Mouse (Mus musculus): Measurements from ENCODE around the gene Dthd1.

Gene Dthd1

DNA sequence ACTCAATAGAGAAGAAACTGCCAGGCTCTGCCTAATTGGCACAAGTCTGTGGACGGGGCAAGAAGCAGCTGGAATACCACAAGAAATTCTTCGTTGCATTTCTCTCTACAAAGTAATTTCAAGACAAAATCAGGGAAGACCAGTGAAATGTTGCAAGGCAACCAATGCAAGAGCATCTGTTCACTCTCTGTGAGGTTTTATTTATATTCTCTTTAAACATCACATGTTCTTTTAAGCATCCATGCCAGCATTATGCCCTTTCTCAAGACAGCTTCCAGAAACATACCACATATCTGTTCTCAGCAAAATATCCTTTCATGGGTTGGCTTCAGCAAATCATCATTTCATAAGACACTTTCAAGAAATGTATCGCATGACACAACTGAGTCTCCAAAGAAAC, 50.7 kb downstream of the Dthd1 start:
- no peak for DNase-seq (ENCODE audit: low read depth)

DNA sequence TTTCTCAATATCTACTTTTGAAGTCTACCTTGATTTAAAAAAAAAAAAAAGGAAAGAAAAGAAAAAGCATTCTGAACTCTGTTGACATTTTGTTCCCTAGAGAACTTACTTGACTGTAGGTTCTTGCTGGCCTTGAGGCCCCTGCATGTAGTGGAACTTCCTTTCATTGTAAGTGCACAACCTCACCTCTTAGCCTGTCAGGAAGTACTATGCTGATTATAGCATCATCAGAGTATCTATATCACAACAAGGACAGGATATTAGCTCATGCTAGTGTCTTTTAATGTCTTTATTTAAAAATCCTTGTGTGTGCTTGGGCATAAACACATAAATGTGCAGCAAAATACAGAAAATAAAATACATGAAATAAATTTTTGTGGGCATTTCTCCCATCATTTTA, 53.4 kb downstream of the Dthd1 start:
- no peak for DNase-seq (ENCODE audit: low read depth)

DNA sequence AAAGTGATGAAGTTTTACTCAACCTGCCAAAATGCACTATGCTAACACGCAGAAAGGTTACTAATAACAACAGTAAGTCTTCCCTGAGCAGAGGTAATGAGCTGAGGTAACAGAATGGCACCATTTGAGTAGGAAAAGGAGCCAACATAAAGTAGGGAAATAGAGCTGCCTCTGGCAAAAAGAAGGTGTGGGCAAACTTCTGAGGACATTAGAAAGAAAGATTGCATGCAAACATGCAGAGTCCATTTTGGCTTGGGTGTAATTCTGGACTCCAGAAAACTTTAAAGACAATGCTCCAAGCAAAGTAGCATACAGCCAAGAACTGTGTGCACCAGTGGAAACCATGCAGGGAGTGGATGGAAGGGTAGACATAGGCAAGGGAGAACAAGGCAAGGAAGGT, 65.9 kb downstream of the Dthd1 start:
- DNase-seq (ENCODE audit: low read depth): no peak

DNA sequence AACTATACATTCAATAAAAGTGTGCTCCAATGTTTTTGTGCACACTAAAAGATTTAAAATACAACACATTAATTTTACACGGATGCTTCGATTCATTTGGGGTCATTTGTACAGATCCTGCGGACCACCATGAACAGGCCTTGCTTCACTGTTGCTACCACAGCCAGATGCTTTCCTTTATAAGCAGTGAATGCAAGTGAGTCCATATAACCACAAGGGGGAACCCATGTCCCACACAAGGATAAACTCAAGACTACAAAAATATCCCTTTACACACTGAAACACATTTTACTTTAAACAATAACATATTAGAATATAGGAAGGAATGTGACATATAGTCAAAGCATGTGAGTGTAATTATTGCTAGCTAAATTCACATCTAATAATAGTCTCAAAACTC, 81.7 kb downstream of the Dthd1 start:
- peak; percentile 56 for DNase-seq (ENCODE audit: low read depth)

DNA sequence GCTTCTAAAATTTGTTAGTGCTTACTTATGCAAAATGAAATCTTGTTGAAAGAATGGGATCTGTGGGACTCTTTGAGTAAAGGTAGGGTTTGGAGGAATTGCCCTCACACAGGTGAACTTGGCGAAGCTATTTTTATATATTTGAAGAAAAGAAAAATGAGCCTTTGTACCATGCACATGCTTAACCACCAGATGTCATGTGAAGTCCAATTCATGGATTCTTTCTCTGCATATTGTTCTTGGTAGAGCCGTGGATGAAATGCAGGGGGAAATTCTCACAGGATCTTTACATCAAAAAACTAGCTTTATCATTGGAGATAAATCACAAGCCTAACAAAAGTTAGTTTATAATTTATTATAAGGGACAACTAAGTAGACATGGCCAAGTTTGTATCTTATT, 93.3 kb downstream of the Dthd1 start:
- no peak for DNase-seq (ENCODE audit: low read depth)

DNA sequence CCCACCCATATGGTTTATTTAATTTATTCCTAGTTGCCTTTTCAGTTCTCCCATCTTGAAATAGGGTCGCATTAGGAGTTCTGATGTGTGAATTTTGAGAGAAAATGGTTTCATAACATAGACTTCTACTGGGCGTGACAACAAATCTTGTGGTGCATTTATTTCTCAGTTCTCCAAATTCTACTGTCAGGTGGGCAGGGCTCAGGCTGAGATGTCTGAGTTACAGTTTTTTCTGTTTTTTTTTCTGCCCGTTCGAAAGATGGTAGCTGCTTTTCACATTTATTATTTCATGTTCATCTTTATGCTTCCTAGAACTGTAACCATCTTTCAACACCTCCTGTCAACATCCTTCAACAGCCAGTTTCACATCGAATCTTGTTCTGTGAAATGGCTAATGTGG, 95.5 kb downstream of the Dthd1 start:
- DNase-seq (ENCODE audit: low read depth): no peak

DNA sequence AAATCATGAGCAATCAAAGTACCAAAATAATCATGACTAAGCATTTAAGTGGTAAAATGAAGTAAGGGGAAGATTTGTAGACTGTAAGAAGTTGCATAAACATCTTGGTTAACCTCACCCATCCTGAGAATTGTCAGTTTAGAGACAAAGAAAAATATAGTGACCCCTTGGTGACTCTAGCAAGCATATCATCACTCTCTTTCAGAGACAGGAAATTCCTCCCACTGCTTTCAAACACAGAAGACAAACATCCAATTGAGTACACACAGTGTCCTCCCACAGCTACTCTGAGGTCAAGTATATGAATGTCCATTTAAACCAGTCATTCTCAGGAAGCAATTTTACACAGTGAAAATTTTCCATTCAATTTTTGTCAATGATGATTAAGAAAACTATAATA, 111.0 kb downstream of the Dthd1 start:
- no peak for DNase-seq (ENCODE audit: low read depth)
